Mouse (Mus musculus) heart, embryonic 10.5 days (tissue): ENCODE data around the gene Crb3. TPM values are rescaled to one million over a fixed set of nuclear protein-coding genes. Genes with fewer than 3 reads are reported as not detected.
"Not testable (repeated sequence)": the region's sequence is repeated elsewhere in the genome, so short reads cannot be mapped to it uniquely, and the experiment has no call there.

Experiments
- DNase-seq: peaks from one replicate; pipeline ENCODE4 v3.0.0-alpha.2; 2017; ENCODE audit warnings: low spot score
- H3K27ac ChIP-seq: fragments of 300-500 bp; sonication (generic); 2 replicates; pipeline ENCODE4 v1.5.1; 2016; ENCODE audit warnings: mild to moderate bottlenecking
- H3K27me3 ChIP-seq: fragments of 300-500 bp; sonication (generic); 2 replicates; pipeline ENCODE4 v1.6.1; 2016; ENCODE audit warnings: mild to moderate bottlenecking; ENCODE audit not compliant: poor library complexity, insufficient read depth, severe bottlenecking
- H3K36me3 ChIP-seq: fragments of 300-500 bp; sonication (generic); 2 replicates; pipeline ENCODE4 v1.6.1; 2016; ENCODE audit warnings: mild to moderate bottlenecking, moderate library complexity
- H3K4me1 ChIP-seq: fragments of 300-500 bp; sonication (generic); 2 replicates; pipeline ENCODE4 v1.6.1; 2016; ENCODE audit warnings: mild to moderate bottlenecking
- H3K4me3 ChIP-seq: fragments of 300-500 bp; sonication (generic); 2 replicates; pipeline ENCODE4 v1.5.1; 2016; ENCODE audit warnings: mild to moderate bottlenecking, moderate library complexity
- H3K9me3 ChIP-seq: fragments of 300-500 bp; sonication (generic); 2 replicates; pipeline ENCODE4 v1.6.1; 2016; ENCODE audit warnings: mild to moderate bottlenecking, moderate library complexity
- WGBS: fragments of 180-500 bp; shearing (Covaris S2); methylation state at CpG from one replicate; pipeline ENCODE4 v1.1.7; 2016; 5-methylcytosine and 5-hydroxymethylcytosine counted together
- polyA plus RNA-seq: library from polyadenylated mRNA; unstranded; fragments of >200 nt; fragmentation: Nextera tagmentation; extraction: Ambion mirVana; gene quantifications from 2 replicates; pipeline ENCODE4 v1.2.1, GENCODE M21; 2016

The Crb3 gene
- polyA plus RNA-seq, 1 experiment from 2014 or later: 3.6 TPM

DNA sequence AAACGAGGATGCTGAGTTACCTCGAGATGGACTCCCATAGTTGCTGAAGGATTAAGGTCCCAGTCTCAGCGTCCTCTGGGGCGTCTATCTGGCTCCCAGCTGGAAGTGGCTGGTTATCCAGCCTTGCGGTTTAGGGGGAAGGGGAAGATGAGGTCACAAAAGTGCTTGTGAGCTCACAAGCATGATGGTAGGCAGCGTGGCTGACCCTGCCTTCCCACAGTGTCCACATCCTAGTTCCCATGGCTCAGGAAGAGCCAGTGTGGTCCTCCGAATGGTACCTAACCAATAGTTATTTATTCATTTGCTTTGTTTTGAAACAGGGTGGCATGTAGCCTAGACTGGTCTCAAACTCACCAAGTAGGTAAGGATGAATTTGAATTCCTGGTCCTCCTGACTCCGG is 17.4 kb upstream of the Crb3 start, which contains the start of gene Slc25a41:
Gene Slc25a41 (minus strand): TSS at position 101 of the 400 bp plus-strand sequence.
- DNase-seq: no peak
- H3K4me1 ChIP-seq: peaks cover 11% of the 10 kb centered on the region
- 62% methylated on average over 8 of the region's 8 CpGs for WGBS
- H3K4me3 ChIP-seq: no peak within 1 kb of the TSS
- H3K27me3 ChIP-seq: peaks cover 29% of the 10 kb centered on the region
- no peak within 1 kb of the TSS for H3K27ac ChIP-seq
- no peaks in the 10 kb centered on the region for H3K9me3 ChIP-seq
- H3K36me3 ChIP-seq: 0 out of 2 replicates have a peak, but pooled peaks cover 6% of the 10 kb centered on the region

DNA sequence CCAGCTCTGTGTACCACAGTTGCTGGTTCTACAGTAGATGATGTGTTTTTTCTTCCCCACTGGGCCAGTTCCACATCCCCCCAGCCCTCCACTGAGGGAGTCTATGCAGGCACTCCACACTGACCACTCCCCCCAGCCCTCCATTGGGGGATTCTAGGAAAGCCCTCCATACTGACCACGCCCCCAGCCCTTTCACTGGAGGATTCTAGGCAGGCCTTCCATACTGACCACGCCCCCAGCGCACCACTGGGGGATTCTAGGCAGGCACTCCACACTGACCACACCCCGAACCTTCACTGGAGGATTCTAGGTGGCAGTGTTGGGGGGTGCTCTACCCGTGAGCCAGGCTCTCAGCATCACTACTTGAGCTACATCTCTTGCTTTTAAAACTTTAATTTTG is 11.5 kb upstream of the Crb3 start:
- no peak overlapping the region for H3K27ac ChIP-seq
- no peaks in the 10 kb centered on the region for H3K9me3 ChIP-seq
- H3K36me3 ChIP-seq: peaks cover 21% of the 10 kb centered on the region
- DNase-seq: no peak
- no peaks in the 10 kb centered on the region for H3K27me3 ChIP-seq
- WGBS: 24% methylated on average over 5 of the region's 5 CpGs
- no peak overlapping the region for H3K4me3 ChIP-seq
- H3K4me1 ChIP-seq: peaks cover 8% of the 10 kb centered on the region

DNA sequence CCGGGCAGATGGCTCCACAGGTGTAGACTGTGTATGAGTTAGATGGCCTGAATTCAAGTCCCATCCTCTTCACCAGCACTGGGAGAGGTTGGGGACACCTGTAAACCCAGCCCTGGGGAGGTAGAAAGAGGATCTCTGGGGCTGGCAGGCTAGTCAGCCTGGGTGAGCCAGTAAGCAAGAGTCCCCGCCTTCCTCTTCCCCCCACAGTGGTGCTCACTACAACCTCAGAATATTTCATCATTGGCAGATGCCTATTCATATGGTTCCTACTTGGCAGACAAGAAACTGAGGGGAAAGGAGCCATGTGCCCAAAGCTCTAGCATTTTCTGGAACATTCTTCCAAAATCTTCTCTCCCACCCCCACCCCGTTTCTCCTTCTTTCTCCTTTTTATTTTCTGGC is 10.1 kb upstream of the Crb3 start:
- H3K4me1 ChIP-seq: peaks cover 3% of the 10 kb centered on the region; the same call in 1 of the 2 replicates
- H3K9me3 ChIP-seq: no peaks in the 10 kb centered on the region
- 88% methylated on average over 3 of the region's 3 CpGs for WGBS
- peaks cover 35% of the 10 kb centered on the region for H3K36me3 ChIP-seq
- DNase-seq: no peak
- H3K27ac ChIP-seq: no peak overlapping the region
- no peaks in the 10 kb centered on the region for H3K27me3 ChIP-seq
- H3K4me3 ChIP-seq: no peak overlapping the region

DNA sequence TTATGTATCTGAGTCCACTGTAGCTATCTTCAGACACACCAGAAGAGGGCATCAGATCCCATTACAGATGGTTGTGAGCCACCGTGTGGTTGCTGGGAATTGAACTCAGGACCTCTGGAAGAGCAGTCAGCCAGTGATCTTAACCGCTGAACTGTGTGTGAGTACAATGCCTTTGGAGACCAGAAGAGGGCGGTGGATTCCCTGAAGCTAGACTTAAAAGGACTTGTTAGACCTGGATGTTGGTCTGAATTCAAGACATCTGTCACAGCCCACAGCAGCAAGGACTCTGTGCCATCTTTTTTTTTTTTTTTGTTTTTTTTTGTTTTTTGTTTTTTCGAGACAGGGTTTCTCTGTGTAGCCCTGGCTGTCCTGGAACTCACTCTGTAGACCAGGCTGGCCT is 7.2 kb upstream of the Crb3 start:
- 73% methylated on average over 4 of the region's 4 CpGs for WGBS
- not testable (repeated sequence) for DNase-seq, H3K4me1 ChIP-seq, H3K4me3 ChIP-seq, H3K27ac ChIP-seq, H3K9me3 ChIP-seq, H3K27me3 ChIP-seq
- H3K36me3 ChIP-seq: peaks cover 47% of the 10 kb centered on the region

DNA sequence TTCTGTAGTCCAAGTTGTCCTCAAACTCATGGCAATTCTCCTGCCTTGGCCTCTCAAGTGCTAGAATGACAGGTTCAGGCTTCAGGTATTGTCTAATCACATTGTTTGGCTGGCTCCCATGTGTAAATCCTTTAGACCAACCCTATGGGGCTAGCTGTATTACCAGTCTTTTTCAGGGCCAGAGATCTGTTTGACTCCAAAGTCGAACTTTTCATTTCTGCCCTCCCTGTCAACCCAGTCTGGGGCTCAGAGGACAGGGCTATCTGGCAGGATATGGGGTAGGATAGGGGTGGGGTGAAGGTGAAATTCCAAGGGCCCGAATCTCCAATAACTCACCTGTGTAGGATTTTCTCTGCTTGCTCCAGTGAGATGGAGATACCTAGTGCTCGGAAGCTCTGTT is 2.7 kb upstream of the Crb3 start:
- no peak for DNase-seq
- H3K9me3 ChIP-seq: no peaks in the 10 kb centered on the region
- peaks cover 25% of the 10 kb centered on the region for H3K4me1 ChIP-seq
- H3K27ac ChIP-seq: no peak overlapping the region
- WGBS: 76% methylated on average over 3 of the region's 3 CpGs
- no peak overlapping the region for H3K4me3 ChIP-seq
- peaks cover 13% of the 10 kb centered on the region for H3K27me3 ChIP-seq
- H3K36me3 ChIP-seq: peaks cover 44% of the 10 kb centered on the region

DNA sequence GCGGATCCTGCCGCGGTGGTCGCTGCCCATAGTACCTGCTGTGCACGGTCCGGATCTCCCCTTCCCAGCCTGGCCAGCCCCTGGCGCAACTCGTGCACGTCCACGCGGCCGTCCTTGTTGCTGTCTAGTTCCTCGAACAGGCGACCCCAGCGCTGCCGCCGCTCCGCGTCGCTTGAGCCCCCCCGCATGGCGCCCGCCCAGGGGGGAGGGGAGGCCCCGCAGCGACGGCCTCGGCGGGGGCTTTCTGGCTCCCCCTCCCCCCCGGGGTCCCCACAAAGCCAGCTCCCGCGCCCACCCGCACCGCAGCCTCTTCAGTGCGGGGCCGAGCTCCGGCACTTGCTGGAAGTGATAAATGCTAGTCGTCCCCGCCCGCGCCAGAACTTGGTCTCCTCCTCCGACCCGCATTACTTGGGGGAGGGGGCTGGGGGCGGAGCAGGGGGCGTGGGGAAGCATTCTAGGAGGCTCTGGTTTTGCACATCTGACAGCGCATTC is 627 bp downstream of the Crb3 start, which contains the start of gene Slc25a23:
Gene Slc25a23 (minus strand): TSS at position 378 of the 492 bp plus-strand sequence.
- peak within 1 kb of the TSS; percentile 88 for H3K27ac ChIP-seq
- peak within 1 kb of the TSS; percentile 88 for H3K4me3 ChIP-seq
- peaks cover 18% of the 10 kb centered on the region for H3K36me3 ChIP-seq
- WGBS: under 1% methylated on average over 33 of the region's 45 CpGs
- no peaks in the 10 kb centered on the region for H3K9me3 ChIP-seq
- H3K27me3 ChIP-seq: peaks cover 44% of the 10 kb centered on the region
- H3K4me1 ChIP-seq: peaks cover 35% of the 10 kb centered on the region
- peak; percentile 93 for DNase-seq

DNA sequence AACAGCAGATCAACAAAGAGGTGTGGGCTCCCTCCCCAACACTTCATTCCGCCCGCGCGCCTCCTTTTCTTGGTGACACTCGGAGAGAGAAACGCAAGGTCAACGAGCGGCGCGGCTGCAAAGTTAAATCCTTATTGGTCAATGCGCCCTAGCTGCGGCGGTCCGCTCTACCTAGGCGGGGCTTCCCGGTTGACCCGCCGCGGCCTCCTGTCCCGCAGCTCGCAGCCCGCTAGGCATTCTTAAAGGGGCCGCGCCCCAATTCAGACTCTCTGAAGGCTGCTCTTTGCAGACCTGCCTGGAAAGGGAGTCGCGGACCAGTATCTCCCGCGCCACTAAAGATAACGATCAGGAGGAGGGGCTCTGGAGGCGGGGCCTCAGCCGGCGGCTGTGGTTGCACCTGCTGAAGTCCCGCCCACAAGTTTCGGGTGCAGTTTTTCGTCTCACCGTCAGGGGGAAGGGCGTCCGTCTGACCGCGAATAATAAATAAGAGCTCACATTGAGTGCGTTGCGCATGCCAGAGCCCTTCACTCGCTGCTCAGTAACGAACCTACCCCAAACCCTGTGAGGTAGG is 1.4 kb downstream of the Crb3 start:
- peak overlapping the region; percentile 88 for H3K4me3 ChIP-seq
- H3K4me1 ChIP-seq: peaks cover 35% of the 10 kb centered on the region
- no peaks in the 10 kb centered on the region for H3K9me3 ChIP-seq
- H3K27ac ChIP-seq: peak overlapping the region; percentile 88
- WGBS: under 1% methylated on average over 44 of the region's 44 CpGs
- DNase-seq: peak; percentile 97
- H3K36me3 ChIP-seq: peaks cover 11% of the 10 kb centered on the region
- H3K27me3 ChIP-seq: peaks cover 52% of the 10 kb centered on the region

DNA sequence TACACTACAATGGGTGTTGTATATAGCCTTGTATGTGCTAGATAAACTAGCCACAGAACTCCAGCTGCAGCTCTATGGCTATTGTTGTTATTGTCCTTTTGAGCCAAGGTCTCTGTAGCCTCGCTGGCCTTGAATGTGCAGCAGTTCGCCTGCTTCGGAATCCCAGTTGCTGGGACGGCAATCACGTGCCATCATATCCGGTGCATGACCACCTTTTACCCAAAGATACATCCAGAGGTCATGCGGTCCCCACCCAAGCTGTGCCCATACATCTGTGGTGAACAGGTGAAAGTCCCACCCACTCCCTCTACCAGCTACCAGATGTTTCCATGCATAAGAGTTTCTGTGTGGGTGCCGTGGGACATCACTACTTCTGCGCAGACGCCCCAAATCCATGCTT is 2.2 kb downstream of the Crb3 start:
- WGBS: 45% methylated on average over 10 of the region's 10 CpGs
- peak overlapping the region; percentile 88; the same call in 1 of the 2 replicates for H3K4me3 ChIP-seq
- no peaks in the 10 kb centered on the region for H3K9me3 ChIP-seq
- H3K27ac ChIP-seq: no peak overlapping the region
- no peak for DNase-seq
- H3K4me1 ChIP-seq: peaks cover 35% of the 10 kb centered on the region
- peaks cover 9% of the 10 kb centered on the region for H3K36me3 ChIP-seq
- H3K27me3 ChIP-seq: peaks cover 58% of the 10 kb centered on the region

DNA sequence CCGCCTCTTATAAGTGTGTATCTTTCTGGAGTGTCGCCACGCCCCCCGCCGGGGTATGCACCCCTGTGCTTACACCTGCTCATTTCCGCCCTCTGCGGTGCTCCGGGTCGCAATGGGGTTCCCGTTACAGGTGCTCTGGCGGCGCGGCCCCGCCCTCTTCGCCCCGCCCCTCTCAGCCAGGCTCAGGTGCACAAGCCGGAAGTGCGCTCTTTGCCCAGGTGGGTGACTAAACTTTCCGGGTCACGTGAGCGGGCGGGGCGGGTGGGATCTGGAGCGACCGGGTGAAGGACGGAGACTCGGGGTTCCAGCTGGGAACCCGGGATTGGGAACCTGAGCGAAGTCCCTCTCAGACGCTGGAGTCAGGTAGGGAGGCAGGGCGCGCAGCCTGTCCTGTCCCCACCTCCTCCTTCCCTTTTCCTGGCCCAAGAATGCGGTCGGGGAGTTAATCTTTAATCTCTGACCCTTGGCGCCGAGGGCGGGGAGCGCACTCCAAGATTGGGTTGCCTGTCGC is 3.2 kb downstream of the Crb3 start:
- H3K4me3 ChIP-seq: peak overlapping the region; percentile 51
- H3K4me1 ChIP-seq: peaks cover 35% of the 10 kb centered on the region
- peaks cover 3% of the 10 kb centered on the region for H3K36me3 ChIP-seq
- H3K27ac ChIP-seq: no peak overlapping the region
- DNase-seq: no peak
- no peaks in the 10 kb centered on the region for H3K9me3 ChIP-seq
- WGBS: under 1% methylated on average over 39 of the region's 39 CpGs
- peaks cover 67% of the 10 kb centered on the region for H3K27me3 ChIP-seq

DNA sequence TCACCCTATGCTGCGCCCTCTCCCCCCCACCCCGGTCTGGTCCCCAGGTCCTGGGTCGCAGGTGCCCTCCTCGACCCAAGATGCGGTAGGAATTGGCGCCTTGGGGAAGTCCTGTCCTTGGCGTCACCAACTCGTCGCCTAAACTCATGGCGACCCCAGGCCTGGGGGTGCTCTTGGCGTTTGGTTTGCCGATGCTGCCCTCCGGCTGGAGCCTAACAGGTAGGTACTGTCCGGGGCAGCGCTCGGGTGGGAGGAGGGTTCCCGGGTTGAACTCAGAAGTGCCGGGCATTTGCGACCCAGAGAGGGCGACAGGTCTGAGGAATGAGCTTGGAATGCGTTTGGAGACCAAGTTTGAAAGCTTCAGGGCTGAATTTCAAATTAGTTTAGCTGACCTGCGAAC is 3.6 kb downstream of the Crb3 start:
- WGBS: 1% methylated on average over 22 of the region's 22 CpGs
- peaks cover 71% of the 10 kb centered on the region for H3K27me3 ChIP-seq
- H3K4me3 ChIP-seq: peak overlapping the region; percentile 51
- H3K36me3 ChIP-seq: no peaks in the 10 kb centered on the region
- H3K27ac ChIP-seq: no peak overlapping the region
- H3K9me3 ChIP-seq: no peaks in the 10 kb centered on the region
- no peak for DNase-seq
- peaks cover 35% of the 10 kb centered on the region for H3K4me1 ChIP-seq

DNA sequence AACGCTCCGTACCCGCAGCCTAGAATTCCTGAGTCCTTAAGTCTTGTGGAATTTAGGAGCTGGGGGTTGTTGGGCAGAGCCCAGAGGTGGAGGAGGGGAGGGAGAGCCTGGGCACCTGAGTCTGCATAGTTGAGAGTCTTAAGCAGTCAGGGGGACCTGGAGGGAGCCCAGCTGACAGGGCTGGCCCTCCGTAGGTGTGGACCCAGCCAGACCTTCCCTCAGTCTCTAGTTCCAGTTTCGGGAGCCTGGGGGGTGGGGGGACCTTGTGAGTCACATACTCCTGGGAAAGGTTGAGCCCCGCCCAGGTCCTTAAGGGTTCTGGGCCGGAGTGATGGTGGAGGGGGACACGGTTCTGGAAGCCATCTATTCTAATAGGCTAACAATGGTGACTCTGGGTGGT is 4.1 kb downstream of the Crb3 start:
- H3K4me1 ChIP-seq: peaks cover 33% of the 10 kb centered on the region
- no peak overlapping the region for H3K27ac ChIP-seq
- WGBS: 15% methylated on average over 8 of the region's 8 CpGs
- no peaks in the 10 kb centered on the region for H3K9me3 ChIP-seq
- 0 out of 2 replicates have a peak overlapping the region, but pooled peaks have one; percentile 51 for H3K4me3 ChIP-seq
- no peaks in the 10 kb centered on the region for H3K36me3 ChIP-seq
- H3K27me3 ChIP-seq: peaks cover 72% of the 10 kb centered on the region
- DNase-seq: no peak

DNA sequence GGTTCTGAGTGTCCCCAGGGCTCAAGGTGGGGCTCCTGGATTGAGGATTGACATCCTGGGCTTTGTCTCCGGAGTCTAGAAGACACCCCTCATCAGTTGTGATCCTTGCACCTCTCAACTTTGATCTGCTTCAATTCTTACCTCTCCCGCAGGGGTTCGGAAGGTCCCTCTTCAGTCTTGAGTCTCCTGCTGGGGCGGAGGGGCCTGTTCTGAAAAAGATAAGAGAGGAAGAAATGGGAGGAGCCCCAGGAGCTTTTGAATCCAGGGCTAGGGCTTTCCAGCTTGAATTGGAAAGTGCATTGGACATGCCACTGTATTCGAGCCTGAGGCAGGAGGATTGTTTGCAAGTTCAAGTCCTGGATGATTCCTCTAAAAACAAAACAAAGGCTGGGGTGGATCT is 8.0 kb downstream of the Crb3 start:
- Histone ChIP-seq H3K4me1 (peaks cover 8% of the 10 kb centered on the region), H3K36me3 (no peaks in the 10 kb centered on the region), H3K27me3 (peaks cover 78% of the 10 kb centered on the region), H3K4me3 (no peak overlapping the region), H3K27ac (no peak overlapping the region), H3K9me3 (no peaks in the 10 kb centered on the region)
- 38% methylated on average over 5 of the region's 5 CpGs for WGBS
- DNase-seq: no peak

DNA sequence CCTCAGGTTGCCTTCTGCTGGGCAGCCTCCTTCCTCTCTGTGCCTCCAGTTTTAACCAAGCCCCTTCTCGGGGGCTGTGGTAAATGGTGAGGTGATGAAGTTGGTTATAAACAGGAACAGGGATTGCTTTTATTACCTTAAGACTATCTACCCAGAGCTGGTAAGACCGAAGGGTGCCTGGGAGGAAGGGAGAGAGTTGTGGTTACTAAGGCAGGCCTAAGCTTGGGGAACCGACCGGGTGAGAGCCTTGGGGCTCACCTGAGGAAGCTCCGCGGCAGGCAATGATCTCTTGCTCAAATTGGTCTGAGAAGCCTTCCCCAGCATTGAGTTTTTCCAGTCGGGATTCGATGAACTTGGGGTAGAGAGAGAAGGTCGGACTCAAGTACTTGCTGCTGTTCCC is 11.4 kb downstream of the Crb3 start:
- no peaks in the 10 kb centered on the region for H3K36me3 ChIP-seq
- H3K27ac ChIP-seq: no peak overlapping the region
- no peak overlapping the region for H3K4me3 ChIP-seq
- no peak for DNase-seq
- WGBS: 15% methylated on average over 9 of the region's 9 CpGs
- no peaks in the 10 kb centered on the region for H3K9me3 ChIP-seq
- H3K4me1 ChIP-seq: no peaks in the 10 kb centered on the region; the same call in 1 of the 2 replicates
- peaks cover 73% of the 10 kb centered on the region for H3K27me3 ChIP-seq
